Mouse (Mus musculus) embryonic facial prominence, embryonic 14.5 days (tissue): ENCODE data around the gene Meltf. TPM values are rescaled to one million over a fixed set of nuclear protein-coding genes. Genes with fewer than 3 reads are reported as not detected.

ENCODE experiments used
- ATAC-seq: fragments of 200-750 bp; cut with Nextera tagmentation; 2 replicates; pipeline ENCODE4 v1.8.0; 2017; ENCODE audit warnings: low read depth, moderate number of reproducible peaks, moderate TSS enrichment
- DNase-seq: peaks from one replicate; pipeline ENCODE4 v3.0.0-alpha.2; 2015; ENCODE audit warnings: low spot score
- H3K27ac ChIP-seq: fragments of 300-500 bp; sonication (generic); replicated peaks from 2 replicates; pipeline ENCODE4 v1.5.1; 2014; ENCODE audit warnings: low read depth, mild to moderate bottlenecking, low read length, moderate library complexity
- H3K27me3 ChIP-seq: fragments of 300-500 bp; sonication (generic); replicated peaks from 2 replicates; pipeline ENCODE4 v1.6.1; 2014; ENCODE audit warnings: low read length; ENCODE audit not compliant: control insufficient read depth, insufficient read depth
- H3K36me3 ChIP-seq: fragments of 300-500 bp; sonication (generic); 2 replicates; pipeline ENCODE4 v1.6.1; 2014; ENCODE audit warnings: low read length, mixed read lengths; ENCODE audit not compliant: control insufficient read depth, insufficient read depth
- H3K4me1 ChIP-seq: fragments of 300-500 bp; sonication (generic); 2 replicates; pipeline ENCODE4 v1.6.1; 2014; ENCODE audit warnings: antibody characterized with exemption, low read length; ENCODE audit not compliant: control insufficient read depth, insufficient read depth
- H3K4me2 ChIP-seq: fragments of 300-500 bp; sonication (generic); 2 replicates; pipeline ENCODE4 v1.6.1; 2014; ENCODE audit warnings: low read depth, mild to moderate bottlenecking, low read length, moderate library complexity, mixed read lengths
- H3K4me3 ChIP-seq: fragments of 300-500 bp; sonication (generic); 2 replicates; pipeline ENCODE4 v1.5.1; 2014; ENCODE audit warnings: low read depth, mild to moderate bottlenecking, low read length
- H3K9ac ChIP-seq: fragments of 300-500 bp; sonication (generic); 2 replicates; pipeline ENCODE4 v1.6.1; 2014; ENCODE audit warnings: low read depth, mild to moderate bottlenecking, low read length, moderate library complexity, mixed read lengths
- H3K9me3 ChIP-seq: fragments of 300-500 bp; sonication (generic); 2 replicates; pipeline ENCODE4 v1.6.1; 2016; ENCODE audit warnings: low read length; ENCODE audit not compliant: control insufficient read depth
- WGBS: fragments of 180-500 bp; shearing (Covaris S2); extraction: QIAGEN DNeasy Blood & Tissue Kit; methylation state at CpG from one replicate; pipeline ENCODE4 v1.1.7; 2014; 5-methylcytosine and 5-hydroxymethylcytosine counted together
- polyA plus RNA-seq: library from polyadenylated mRNA; unstranded; fragments of >200 nt; fragmentation: Nextera tagmentation; extraction: Ambion mirVana; gene quantifications from 2 replicates; pipeline ENCODE4 v1.2.1, GENCODE M21; 2014

Gene Meltf
- polyA plus RNA-seq, 1 experiment from 2014 or later: 2.1 TPM

DNA sequence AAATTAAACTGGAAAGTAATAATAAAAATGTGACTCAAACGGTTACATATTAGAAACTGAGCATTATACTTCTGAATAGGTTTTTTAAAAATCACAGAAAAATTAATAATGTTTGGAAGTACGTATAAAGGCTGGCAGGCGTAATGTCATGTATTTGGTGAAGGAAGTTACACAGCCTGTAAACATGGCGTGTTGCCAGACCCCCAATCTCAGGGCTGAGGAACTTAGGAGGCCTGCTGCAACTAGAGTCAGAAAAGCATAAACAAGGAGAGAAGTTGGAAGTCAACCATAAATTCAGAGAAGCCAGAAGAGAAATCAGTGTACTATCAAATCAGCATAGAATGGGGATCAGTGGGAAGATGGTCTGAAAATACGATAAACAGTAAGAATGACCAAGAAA is 14.7 kb upstream of the Meltf start:
- no peak overlapping the region for H3K4me2 ChIP-seq
- no peak overlapping the region for H3K9ac ChIP-seq
- WGBS: 91% methylated on average over 5 of the region's 5 CpGs
- H3K27me3 ChIP-seq: no peaks in the 10 kb centered on the region
- no peak overlapping the region for H3K4me3 ChIP-seq
- peaks cover 89% of the 10 kb centered on the region for H3K36me3 ChIP-seq
- no peaks in the 10 kb centered on the region for H3K4me1 ChIP-seq
- peaks cover 4% of the 10 kb centered on the region; the same call in 1 of the 2 replicates for H3K9me3 ChIP-seq
- DNase-seq (peak; percentile 20), ATAC-seq (no peak)
- no peak overlapping the region for H3K27ac ChIP-seq

DNA sequence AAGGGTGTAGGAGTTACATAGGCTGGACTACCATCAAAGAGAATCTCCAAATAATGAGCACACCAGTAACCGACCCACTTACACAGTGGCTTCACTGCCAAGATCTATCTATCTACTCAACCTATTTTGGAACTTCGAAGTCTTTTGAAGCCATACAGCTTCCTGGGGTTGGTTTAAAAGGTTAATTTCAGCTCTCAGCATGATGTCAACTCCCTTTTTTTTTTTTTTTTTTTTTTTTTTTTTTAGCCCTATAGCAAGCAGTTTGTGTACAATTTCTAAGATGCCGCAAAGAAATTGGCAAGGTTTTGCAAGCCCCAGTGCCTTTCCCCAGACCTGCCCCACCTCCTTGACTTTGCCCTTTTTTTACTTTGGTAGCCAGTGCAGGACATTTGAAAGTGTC is 13.4 kb upstream of the Meltf start:
- no peaks in the 10 kb centered on the region for H3K4me1 ChIP-seq
- H3K9me3 ChIP-seq: peaks cover 4% of the 10 kb centered on the region; the same call in 1 of the 2 replicates
- H3K4me3 ChIP-seq: no peak overlapping the region
- H3K27ac ChIP-seq: no peak overlapping the region
- no peak for DNase-seq
- 80% methylated on average over 3 of the region's 3 CpGs for WGBS
- no peak overlapping the region for H3K4me2 ChIP-seq
- H3K27me3 ChIP-seq: no peaks in the 10 kb centered on the region
- ATAC-seq: no peak
- H3K36me3 ChIP-seq: peaks cover 87% of the 10 kb centered on the region
- H3K9ac ChIP-seq: no peak overlapping the region

DNA sequence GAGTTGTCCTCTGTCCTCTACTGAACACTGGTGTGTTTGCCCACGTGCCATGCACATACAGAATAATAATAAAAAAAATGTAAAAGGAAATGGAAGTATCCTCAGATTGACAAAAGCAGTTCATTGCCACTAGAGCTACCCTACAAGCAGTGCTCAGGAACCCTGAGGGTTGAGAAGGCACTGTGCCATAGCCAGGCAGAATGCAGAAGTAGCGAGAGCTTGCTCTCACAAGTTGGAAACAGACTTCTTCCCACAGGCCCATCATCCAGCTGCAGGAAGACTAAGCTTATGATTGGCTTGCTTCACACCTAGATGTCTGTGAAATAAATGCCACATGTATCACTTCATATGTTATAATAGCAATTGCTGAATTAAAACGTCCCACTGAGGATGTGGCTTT is 11.7 kb upstream of the Meltf start:
- no peaks in the 10 kb centered on the region for H3K27me3 ChIP-seq
- WGBS: 81% methylated on average over 3 of the region's 3 CpGs

GRCm38 (mm10) chr16:31867736-31868135 is 10.9 kb upstream of the Meltf start:
- peaks cover 84% of the 10 kb centered on the region for H3K36me3 ChIP-seq
- DNase-seq: no peak
- H3K4me2 ChIP-seq: no peak overlapping the region
- H3K9ac ChIP-seq: no peak overlapping the region
- H3K27me3 ChIP-seq: no peaks in the 10 kb centered on the region
- H3K9me3 ChIP-seq: no peaks in the 10 kb centered on the region
- ATAC-seq: no peak
- WGBS: 79% methylated on average over 4 of the region's 4 CpGs
- H3K4me3 ChIP-seq: no peak overlapping the region
- H3K27ac ChIP-seq: no peak overlapping the region
- H3K4me1 ChIP-seq: no peaks in the 10 kb centered on the region

More for the DNA sequence above, 11.7 kb upstream of the Meltf start:
- no peak overlapping the region for H3K9ac ChIP-seq
- no peak overlapping the region for H3K4me3 ChIP-seq
- no peak overlapping the region for H3K4me2 ChIP-seq
- peaks cover 87% of the 10 kb centered on the region for H3K36me3 ChIP-seq
- no peaks in the 10 kb centered on the region for H3K9me3 ChIP-seq
- DNase-seq (no peak), ATAC-seq (no peak)
- no peaks in the 10 kb centered on the region for H3K4me1 ChIP-seq
- H3K27ac ChIP-seq: no peak overlapping the region

DNA sequence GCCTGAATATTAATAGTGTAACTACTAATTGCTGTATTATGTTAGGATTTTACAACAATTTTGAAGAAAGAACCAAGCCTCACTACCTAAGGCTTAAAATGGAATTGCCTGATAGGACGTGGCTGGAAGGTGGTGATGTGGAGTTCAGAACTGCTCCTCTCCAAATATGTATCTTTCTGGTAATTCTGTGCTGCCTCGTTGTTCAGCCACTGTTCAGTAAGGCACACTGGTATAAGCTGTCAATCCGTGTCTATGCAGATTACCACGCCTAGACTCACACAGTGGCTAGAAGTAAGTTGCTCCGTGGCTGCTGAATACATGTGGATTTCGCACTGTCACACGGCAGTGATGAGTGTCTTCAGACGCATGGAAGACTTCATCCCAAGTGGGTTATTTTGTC is 4.9 kb upstream of the Meltf start:
- Histone ChIP-seq H3K9ac (no peak overlapping the region), H3K4me1 (peaks cover 2% of the 10 kb centered on the region; the same call in 1 of the 2 replicates), H3K4me2 (no peak overlapping the region), H3K4me3 (no peak overlapping the region), H3K9me3 (no peaks in the 10 kb centered on the region), H3K27me3 (no peaks in the 10 kb centered on the region), H3K36me3 (peaks cover 53% of the 10 kb centered on the region), H3K27ac (no peak overlapping the region)
- no peak for DNase-seq
- 92% methylated on average over 8 of the region's 8 CpGs for WGBS
- ATAC-seq: no peak

DNA sequence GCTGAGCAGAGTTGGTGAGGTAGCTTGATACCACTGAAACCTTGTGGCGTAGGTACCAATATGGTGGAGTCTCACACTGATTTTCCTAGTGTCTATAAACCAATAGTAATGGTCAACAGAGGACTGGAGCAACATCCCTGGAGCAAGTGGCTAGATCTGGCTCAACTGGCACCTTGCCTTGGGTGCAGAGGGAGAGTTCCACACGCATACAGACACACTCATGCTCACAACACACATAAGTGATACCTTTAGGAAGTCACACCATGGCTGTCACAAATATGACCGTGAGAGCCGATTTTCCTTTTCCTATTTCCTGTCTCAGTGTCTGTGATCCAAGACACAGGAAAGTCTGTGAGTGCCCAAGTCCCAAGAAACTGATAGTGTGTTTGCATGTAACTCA is 3.2 kb upstream of the Meltf start:
- WGBS: 93% methylated on average over 4 of the region's 4 CpGs
- Histone ChIP-seq H3K27me3 (no peaks in the 10 kb centered on the region), H3K9ac (no peak overlapping the region), H3K36me3 (peaks cover 40% of the 10 kb centered on the region), H3K27ac (no peak overlapping the region), H3K4me2 (no peak overlapping the region), H3K4me1 (peaks cover 6% of the 10 kb centered on the region; the same call in 1 of the 2 replicates), H3K9me3 (no peaks in the 10 kb centered on the region), H3K4me3 (no peak overlapping the region)
- ATAC-seq (no peak), DNase-seq (no peak)

DNA sequence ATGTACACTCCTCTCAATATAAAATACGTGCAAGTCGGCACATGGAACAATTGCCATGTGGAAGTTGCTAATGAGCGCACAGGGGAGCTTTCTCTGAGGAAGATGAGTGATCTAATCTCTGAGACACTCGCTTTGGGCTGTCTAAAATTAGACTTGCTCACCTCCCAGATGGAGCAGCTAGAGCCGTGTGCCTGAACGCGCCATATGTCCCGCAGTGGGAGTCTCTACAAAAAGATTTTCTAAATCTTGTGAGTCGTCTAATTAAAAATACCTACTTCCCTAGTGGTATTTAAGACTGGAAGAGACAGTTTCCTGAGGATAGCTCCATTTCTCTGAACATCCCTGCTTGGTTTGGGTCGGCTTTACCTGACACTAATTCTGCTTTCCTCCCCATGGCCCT is 2.2 kb upstream of the Meltf start:
- no peaks in the 10 kb centered on the region for H3K9me3 ChIP-seq
- no peak overlapping the region for H3K27ac ChIP-seq
- no peak overlapping the region for H3K9ac ChIP-seq
- DNase-seq (no peak), ATAC-seq (no peak)
- peaks cover 30% of the 10 kb centered on the region for H3K36me3 ChIP-seq
- WGBS: 74% methylated on average over 10 of the region's 10 CpGs
- H3K4me3 ChIP-seq: no peak overlapping the region
- no peak overlapping the region for H3K4me2 ChIP-seq
- no peaks in the 10 kb centered on the region for H3K27me3 ChIP-seq
- peaks cover 6% of the 10 kb centered on the region; the same call in 1 of the 2 replicates for H3K4me1 ChIP-seq

DNA sequence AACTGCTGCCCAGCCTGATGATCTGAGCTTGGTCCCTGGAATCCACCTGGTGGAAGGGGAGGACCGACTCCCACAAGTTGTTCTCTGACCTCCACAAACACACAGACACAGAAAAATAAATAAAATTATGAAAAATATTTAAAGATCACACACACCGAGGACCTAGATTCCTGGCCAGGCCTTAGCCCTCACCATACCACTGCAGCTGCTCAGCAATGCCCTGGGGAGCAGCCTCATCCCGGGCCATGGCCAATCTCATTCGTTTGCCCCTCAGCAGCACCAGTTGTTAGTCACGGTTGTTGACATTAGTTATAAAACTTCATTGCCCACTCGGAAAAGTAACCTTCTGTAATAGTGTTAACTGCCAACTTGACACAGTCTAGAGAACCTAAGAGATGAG is 558 bp upstream of the Meltf start:
- Histone ChIP-seq H3K27ac (no peak overlapping the region), H3K4me2 (no peak overlapping the region), H3K4me1 (peaks cover 6% of the 10 kb centered on the region), H3K9ac (no peak overlapping the region), H3K4me3 (no peak overlapping the region), H3K9me3 (no peaks in the 10 kb centered on the region), H3K27me3 (no peaks in the 10 kb centered on the region), H3K36me3 (peaks cover 21% of the 10 kb centered on the region)
- 62% methylated on average over 6 of the region's 6 CpGs for WGBS
- ATAC-seq (no peak), DNase-seq (no peak)

GRCm38 (mm10) chr16:31880146-31880840 is 1.7 kb downstream of the Meltf start:
- no peak for ATAC-seq
- 71% methylated on average over 8 of the region's 8 CpGs for WGBS
- H3K9ac ChIP-seq: no peak overlapping the region
- H3K4me1 ChIP-seq: peaks cover 16% of the 10 kb centered on the region
- H3K36me3 ChIP-seq: no peaks in the 10 kb centered on the region
- DNase-seq: peak; percentile 41
- no peaks in the 10 kb centered on the region for H3K9me3 ChIP-seq
- H3K4me3 ChIP-seq: no peak overlapping the region
- no peak overlapping the region for H3K27ac ChIP-seq
- H3K27me3 ChIP-seq: no peaks in the 10 kb centered on the region
- no peak overlapping the region for H3K4me2 ChIP-seq
